Mouse (Mus musculus) heart, embryonic 11.5 days (tissue): ENCODE measurements around the gene Ppp5c. TPM values are rescaled to one million over a fixed set of nuclear protein-coding genes. Genes with fewer than 3 reads are reported as not detected.
A peak's percentile ranks its signal among the peaks of the same experiment; 100 is the strongest.

Experiments used
- ATAC-seq: fragments of 200-750 bp; cut with Nextera tagmentation; replicated peaks from 2 replicates; pipeline ENCODE4 v1.8.0; 2017; ENCODE audit warnings: moderate library complexity; ENCODE audit not compliant: insufficient number of reproducible peaks, low FRiP score, low TSS enrichment
- H3K27ac ChIP-seq: fragments of 300-500 bp; sonication (generic); 2 replicates; pipeline ENCODE4 v1.5.1; 2014; ENCODE audit warnings: mild to moderate bottlenecking, low read depth, low read length
- H3K27me3 ChIP-seq: fragments of 300-500 bp; sonication (generic); 2 replicates; pipeline ENCODE4 v1.6.1; 2014; ENCODE audit warnings: mild to moderate bottlenecking, low read length, mixed read lengths; ENCODE audit not compliant: control insufficient read depth, insufficient read depth
- H3K36me3 ChIP-seq: fragments of 300-500 bp; sonication (generic); 2 replicates; pipeline ENCODE4 v1.6.1; 2014; ENCODE audit warnings: mild to moderate bottlenecking, low read length, moderate library complexity, mixed read lengths; ENCODE audit not compliant: control insufficient read depth, insufficient read depth
- H3K4me1 ChIP-seq: fragments of 300-500 bp; sonication (generic); 2 replicates; pipeline ENCODE4 v1.6.1; 2014; ENCODE audit warnings: low read length; ENCODE audit not compliant: control insufficient read depth, insufficient read depth
- H3K4me2 ChIP-seq: fragments of 300-500 bp; sonication (generic); 2 replicates; pipeline ENCODE4 v1.6.1; 2014; ENCODE audit warnings: mild to moderate bottlenecking, moderate library complexity
- H3K4me3 ChIP-seq: fragments of 300-500 bp; sonication (generic); 2 replicates; pipeline ENCODE4 v1.5.1; 2014; ENCODE audit warnings: low read depth, low read length
- H3K9ac ChIP-seq: fragments of 300-500 bp; sonication (generic); 2 replicates; pipeline ENCODE4 v1.6.1; 2014; ENCODE audit warnings: mild to moderate bottlenecking, low read depth, low read length, moderate library complexity
- H3K9me3 ChIP-seq: fragments of 300-500 bp; sonication (generic); replicated peaks from 2 replicates; pipeline ENCODE4 v1.6.1; 2016; ENCODE audit warnings: low read length; ENCODE audit not compliant: control insufficient read depth
- WGBS: fragments of 180-500 bp; shearing (Covaris S2); extraction: QIAGEN DNeasy Blood & Tissue Kit; methylation state at CpG from one replicate; pipeline ENCODE4 v1.1.7; 2014; ENCODE audit not compliant: insufficient replicate concordance; 5-methylcytosine and 5-hydroxymethylcytosine counted together
- polyA plus RNA-seq: library from polyadenylated mRNA; unstranded; fragments of >200 nt; fragmentation: Nextera tagmentation; extraction: Ambion mirVana; gene quantifications from 2 replicates; pipeline ENCODE4 v1.2.1, GENCODE M21; 2014

The Ppp5c gene
- polyA plus RNA-seq, 1 experiment from 2014 or later = 87.0 TPM

GRCm38 (mm10) chr7:17025505-17025894 lies 2.2 kb downstream of the Ppp5c start:
- no peaks in the 10 kb centered on the region for H3K9me3 ChIP-seq
- ATAC-seq = no peak
- H3K9ac ChIP-seq = peak overlapping the region; percentile 39; the same call in 1 of the 2 replicates
- peaks cover 48% of the 10 kb centered on the region for H3K4me1 ChIP-seq
- H3K36me3 ChIP-seq = peaks cover 19% of the 10 kb centered on the region
- H3K27ac ChIP-seq = no peak overlapping the region
- H3K27me3 ChIP-seq = no peaks in the 10 kb centered on the region
- peak overlapping the region; percentile 77 for H3K4me2 ChIP-seq
- 0 out of 2 replicates have a peak overlapping the region, but pooled peaks have one; percentile 1 for H3K4me3 ChIP-seq
- 57% methylated on average over 4 of the region's 4 CpGs for WGBS

- peaks cover 48% of the 10 kb centered on the region for H3K4me1 ChIP-seq
These were observed 2.8 kb downstream of the Ppp5c start for GRCm38 (mm10) chr7:17024814-17025504.

GRCm38 (mm10) chr7:17024141-17024540 lies 3.6 kb downstream of the Ppp5c start:
- peaks cover 26% of the 10 kb centered on the region for H3K36me3 ChIP-seq
- no peaks in the 10 kb centered on the region for H3K27me3 ChIP-seq
- H3K9ac ChIP-seq = peak overlapping the region; percentile 2
- ATAC-seq = no peak
- no peak overlapping the region for H3K4me3 ChIP-seq
- WGBS = 80% methylated on average over 6 of the region's 6 CpGs
- no peaks in the 10 kb centered on the region for H3K9me3 ChIP-seq
- peaks cover 48% of the 10 kb centered on the region for H3K4me1 ChIP-seq
- peak overlapping the region; percentile 51 for H3K27ac ChIP-seq
- H3K4me2 ChIP-seq = no peak overlapping the region

More at GRCm38 (mm10) chr7:17024814-17025504, 2.8 kb downstream of the Ppp5c start:
- peak overlapping the region; percentile 77 for H3K4me2 ChIP-seq
- H3K27ac ChIP-seq = no peak overlapping the region
- H3K4me3 ChIP-seq = no peak overlapping the region
- no peaks in the 10 kb centered on the region for H3K9me3 ChIP-seq
- ATAC-seq = no peak
- no peaks in the 10 kb centered on the region for H3K27me3 ChIP-seq
- H3K36me3 ChIP-seq = peaks cover 21% of the 10 kb centered on the region
- peak overlapping the region; percentile 30 for H3K9ac ChIP-seq
- 77% methylated on average over 10 of the region's 10 CpGs for WGBS

GRCm38 (mm10) chr7:17023701-17024100 lies 4.0 kb downstream of the Ppp5c start:
- Histone ChIP-seq H3K27ac (peak overlapping the region; percentile 51), H3K27me3 (no peaks in the 10 kb centered on the region), H3K4me3 (no peak overlapping the region), H3K36me3 (peaks cover 28% of the 10 kb centered on the region), H3K9me3 (no peaks in the 10 kb centered on the region), H3K9ac (peak overlapping the region; percentile 2; the same call in 1 of the 2 replicates), H3K4me2 (no peak overlapping the region), H3K4me1 (peaks cover 48% of the 10 kb centered on the region)
- WGBS = 38% methylated on average over 4 of the region's 4 CpGs
- ATAC-seq = no peak

GRCm38 (mm10) chr7:17022176-17022575 lies 5.5 kb downstream of the Ppp5c start:
- Histone ChIP-seq H3K36me3 (peaks cover 33% of the 10 kb centered on the region), H3K9ac (no peak overlapping the region)

GRCm38 (mm10) chr7:17019426-17020166 lies 8.1 kb downstream of the Ppp5c start:
- H3K4me2 ChIP-seq = no peak overlapping the region
- no peaks in the 10 kb centered on the region for H3K9me3 ChIP-seq
- H3K27me3 ChIP-seq = no peaks in the 10 kb centered on the region
- H3K4me3 ChIP-seq = no peak overlapping the region
- no peak overlapping the region for H3K9ac ChIP-seq
- 84% methylated on average over 7 of the region's 7 CpGs for WGBS
- peaks cover 25% of the 10 kb centered on the region for H3K4me1 ChIP-seq
- no peak overlapping the region for H3K27ac ChIP-seq
- peaks cover 48% of the 10 kb centered on the region for H3K36me3 ChIP-seq
- ATAC-seq = no peak

More at GRCm38 (mm10) chr7:17022176-17022575, 5.5 kb downstream of the Ppp5c start:
- Histone ChIP-seq H3K4me2 (no peak overlapping the region), H3K4me1 (peaks cover 50% of the 10 kb centered on the region), H3K4me3 (no peak overlapping the region), H3K27ac (no peak overlapping the region), H3K27me3 (no peaks in the 10 kb centered on the region), H3K9me3 (no peaks in the 10 kb centered on the region)
- no peak for ATAC-seq
- 95% methylated on average over 15 of the region's 15 CpGs for WGBS

- H3K9me3 ChIP-seq = no peaks in the 10 kb centered on the region
- 89% methylated on average over 2 of the region's 2 CpGs for WGBS
- no peak overlapping the region for H3K4me3 ChIP-seq
- H3K36me3 ChIP-seq = peaks cover 60% of the 10 kb centered on the region
- H3K9ac ChIP-seq = no peak overlapping the region
- no peak overlapping the region for H3K27ac ChIP-seq
- no peak for ATAC-seq
- H3K27me3 ChIP-seq = no peaks in the 10 kb centered on the region
- peaks cover 9% of the 10 kb centered on the region; the same call in 1 of the 2 replicates for H3K4me1 ChIP-seq
- H3K4me2 ChIP-seq = no peak overlapping the region
These were observed 9.8 kb downstream of the Ppp5c start for GRCm38 (mm10) chr7:17017921-17018320.

GRCm38 (mm10) chr7:17017036-17017435 lies 10.7 kb downstream of the Ppp5c start:
- Histone ChIP-seq H3K27me3 (no peaks in the 10 kb centered on the region), H3K4me2 (no peak overlapping the region), H3K4me3 (no peak overlapping the region), H3K27ac (no peak overlapping the region), H3K9me3 (no peaks in the 10 kb centered on the region), H3K36me3 (peaks cover 62% of the 10 kb centered on the region), H3K9ac (no peak overlapping the region), H3K4me1 (peaks cover 2% of the 10 kb centered on the region; the same call in 1 of the 2 replicates)
- 0 out of 2 replicates have a peak, but pooled peaks have one; percentile 11 for ATAC-seq
- 68% methylated on average over 1 of the region's 1 CpGs for WGBS
